Mouse (Mus musculus) intestine, embryonic 16.5 days (tissue): ENCODE results near the gene Sprn. TPM values are rescaled to one million over a fixed set of nuclear protein-coding genes. Genes with fewer than 3 reads are reported as not detected.

ENCODE experiments used
- ATAC-seq: fragments of 200-750 bp; cut with Nextera tagmentation; 2 replicates; pipeline ENCODE4 v1.8.0; 2017; ENCODE audit warnings: moderate TSS enrichment, moderate library complexity
- H3K27ac ChIP-seq: fragments of 300-500 bp; sonication (generic); 2 replicates; pipeline ENCODE4 v1.5.1; 2014; ENCODE audit warnings: mild to moderate bottlenecking, low read length
- H3K27me3 ChIP-seq: fragments of 300-500 bp; sonication (generic); replicated peaks from 2 replicates; pipeline ENCODE4 v1.6.1; 2014; ENCODE audit warnings: low read length, control low read depth, mixed read lengths; ENCODE audit not compliant: control insufficient read depth, insufficient read depth
- H3K36me3 ChIP-seq: fragments of 300-500 bp; sonication (generic); 2 replicates; pipeline ENCODE4 v1.6.1; 2014; ENCODE audit warnings: low read length, control low read depth; ENCODE audit not compliant: control insufficient read depth, insufficient read depth
- H3K4me1 ChIP-seq: fragments of 300-500 bp; sonication (generic); 2 replicates; pipeline ENCODE4 v1.6.1; 2014; ENCODE audit warnings: low read length, control low read depth, mixed read lengths; ENCODE audit not compliant: control insufficient read depth, insufficient read depth
- H3K4me2 ChIP-seq: fragments of 300-500 bp; sonication (generic); 2 replicates; pipeline ENCODE4 v1.6.1; 2014; ENCODE audit warnings: low read depth, low read length, control low read depth
- H3K4me3 ChIP-seq: fragments of 300-500 bp; sonication (generic); 2 replicates; pipeline ENCODE4 v1.5.1; 2014; ENCODE audit warnings: mild to moderate bottlenecking, low read length
- H3K9ac ChIP-seq: fragments of 300-500 bp; sonication (generic); 2 replicates; pipeline ENCODE4 v1.6.1; 2014; ENCODE audit warnings: low read depth, low read length
- H3K9me3 ChIP-seq: fragments of 300-500 bp; sonication (generic); 2 replicates; pipeline ENCODE4 v1.6.1; 2016; ENCODE audit warnings: low read length, control low read depth; ENCODE audit not compliant: control insufficient read depth
- WGBS: fragments of 180-500 bp; shearing (Covaris S2); extraction: QIAGEN DNeasy Blood & Tissue Kit; methylation state at CpG from one replicate; pipeline ENCODE4 v1.1.7; 2014; 5-methylcytosine and 5-hydroxymethylcytosine counted together
- polyA plus RNA-seq: library from polyadenylated mRNA; unstranded; fragments of >200 nt; fragmentation: Nextera tagmentation; extraction: Ambion mirVana; gene quantifications from 2 replicates; pipeline ENCODE4 v1.2.1, GENCODE M21; 2015

Sprn gene
- polyA plus RNA-seq, 1 experiment from 2014 or later: 0.89 TPM

DNA sequence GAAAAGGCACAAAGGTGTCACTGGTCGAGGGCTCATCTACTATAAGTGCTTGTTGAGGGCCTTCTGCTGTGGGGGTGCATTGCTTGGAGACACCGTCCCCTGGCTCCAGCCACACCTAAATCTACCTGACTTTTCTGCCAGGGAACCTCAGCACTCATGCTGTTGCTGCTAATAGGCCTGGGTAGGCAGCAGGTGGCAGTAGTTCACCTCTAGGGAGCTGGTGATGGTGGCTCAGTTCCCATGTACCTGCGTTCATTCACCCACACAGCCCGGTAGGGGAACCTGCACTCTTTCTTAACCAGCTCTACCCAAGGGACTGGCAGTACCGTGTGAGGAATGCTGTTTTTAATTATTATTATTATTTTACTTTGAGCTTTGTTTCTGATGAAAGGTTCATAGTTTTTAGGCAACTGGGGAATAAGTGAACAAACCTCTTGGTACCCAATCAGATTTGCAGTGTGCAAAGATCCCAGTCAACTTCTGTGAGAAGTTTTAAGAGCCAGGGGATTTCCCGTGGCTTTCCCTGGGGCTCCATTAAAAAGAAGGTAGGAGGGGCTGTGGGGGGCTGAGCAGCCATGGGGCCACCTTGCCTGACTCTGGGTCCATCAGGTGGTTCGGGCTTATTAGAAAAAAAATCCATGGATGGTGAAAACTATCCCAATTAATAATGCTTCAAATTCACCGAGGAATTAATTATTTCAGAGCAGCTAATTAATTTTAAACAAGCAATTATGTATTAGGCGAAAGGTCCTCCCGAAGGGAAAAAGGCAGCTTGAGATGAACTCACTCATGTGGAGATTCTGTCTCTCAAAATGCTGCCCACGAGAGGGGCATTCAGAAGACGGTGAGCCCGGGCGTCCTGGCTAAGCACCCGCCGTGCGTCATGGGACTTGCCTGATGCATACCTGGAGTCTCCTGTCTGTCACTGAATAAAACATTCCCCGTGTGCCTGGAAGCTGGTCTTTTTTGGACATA, 32.3 kb upstream of the Sprn start:
- Histone ChIP-seq H3K9ac (no peak overlapping the region), H3K4me3 (no peak overlapping the region), H3K4me1 (no peaks in the 10 kb centered on the region), H3K36me3 (no peaks in the 10 kb centered on the region), H3K9me3 (no peaks in the 10 kb centered on the region), H3K27me3 (peaks cover 3% of the 10 kb centered on the region; the same call in 1 of the 2 replicates), H3K4me2 (no peak overlapping the region), H3K27ac (no peak overlapping the region)
- WGBS: 63% methylated on average over 18 of the region's 18 CpGs
- ATAC-seq: no peak

GRCm38 (mm10) chr7:140184206-140184605, 29.5 kb upstream of the Sprn start:
- H3K4me2 ChIP-seq: no peak overlapping the region
- no peak overlapping the region for H3K4me3 ChIP-seq
- 74% methylated on average over 4 of the region's 4 CpGs for WGBS
- no peak for ATAC-seq
- no peaks in the 10 kb centered on the region for H3K36me3 ChIP-seq
- H3K4me1 ChIP-seq: no peaks in the 10 kb centered on the region
- no peak overlapping the region for H3K27ac ChIP-seq
- H3K9me3 ChIP-seq: no peaks in the 10 kb centered on the region
- no peak overlapping the region for H3K9ac ChIP-seq
- H3K27me3 ChIP-seq: peaks cover 3% of the 10 kb centered on the region; the same call in 1 of the 2 replicates

- Histone ChIP-seq H3K9ac (no peak overlapping the region), H3K27ac (no peak overlapping the region), H3K4me1 (no peaks in the 10 kb centered on the region), H3K4me2 (no peak overlapping the region), H3K4me3 (no peak overlapping the region), H3K36me3 (no peaks in the 10 kb centered on the region), H3K9me3 (no peaks in the 10 kb centered on the region), H3K27me3 (no peaks in the 10 kb centered on the region)
- no peak for ATAC-seq
- WGBS: 75% methylated on average over 2 of the region's 2 CpGs
Observed at GRCm38 (mm10) chr7:140180692-140181091, 26.0 kb upstream of the Sprn start.

GRCm38 (mm10) chr7:140179176-140179575, 24.5 kb upstream of the Sprn start:
- H3K4me3 ChIP-seq: no peak overlapping the region
- no peak overlapping the region for H3K4me2 ChIP-seq
- H3K36me3 ChIP-seq: no peaks in the 10 kb centered on the region
- WGBS: 88% methylated on average over 2 of the region's 2 CpGs
- no peaks in the 10 kb centered on the region for H3K9me3 ChIP-seq
- H3K4me1 ChIP-seq: no peaks in the 10 kb centered on the region
- H3K27me3 ChIP-seq: no peaks in the 10 kb centered on the region
- ATAC-seq: no peak
- H3K9ac ChIP-seq: no peak overlapping the region
- H3K27ac ChIP-seq: no peak overlapping the region

GRCm38 (mm10) chr7:140172936-140173335, 18.3 kb upstream of the Sprn start, which contains the start of gene Olfr523:
Gene Olfr523 (plus strand): TSS chr7:140173217.
- H3K36me3 ChIP-seq: no peaks in the 10 kb centered on the region
- no peak within 1 kb of the TSS for H3K4me2 ChIP-seq
- no peaks in the 10 kb centered on the region for H3K27me3 ChIP-seq
- ATAC-seq: no peak
- WGBS: 57% methylated on average over 1 of the region's 1 CpGs
- no peak within 1 kb of the TSS for H3K27ac ChIP-seq
- H3K9ac ChIP-seq: no peak within 1 kb of the TSS
- no peak within 1 kb of the TSS for H3K4me3 ChIP-seq
- H3K4me1 ChIP-seq: no peaks in the 10 kb centered on the region
- H3K9me3 ChIP-seq: no peaks in the 10 kb centered on the region

- no peak overlapping the region for H3K9ac ChIP-seq
- no peaks in the 10 kb centered on the region for H3K27me3 ChIP-seq
- no peak overlapping the region for H3K4me3 ChIP-seq
- H3K9me3 ChIP-seq: no peaks in the 10 kb centered on the region
- H3K4me2 ChIP-seq: no peak overlapping the region
- no peak overlapping the region for H3K27ac ChIP-seq
- ATAC-seq: no peak
- H3K4me1 ChIP-seq: no peaks in the 10 kb centered on the region
- WGBS: 96% methylated on average over 3 of the region's 3 CpGs
- H3K36me3 ChIP-seq: no peaks in the 10 kb centered on the region
Observed at GRCm38 (mm10) chr7:140170863-140171262, 16.2 kb upstream of the Sprn start.

DNA sequence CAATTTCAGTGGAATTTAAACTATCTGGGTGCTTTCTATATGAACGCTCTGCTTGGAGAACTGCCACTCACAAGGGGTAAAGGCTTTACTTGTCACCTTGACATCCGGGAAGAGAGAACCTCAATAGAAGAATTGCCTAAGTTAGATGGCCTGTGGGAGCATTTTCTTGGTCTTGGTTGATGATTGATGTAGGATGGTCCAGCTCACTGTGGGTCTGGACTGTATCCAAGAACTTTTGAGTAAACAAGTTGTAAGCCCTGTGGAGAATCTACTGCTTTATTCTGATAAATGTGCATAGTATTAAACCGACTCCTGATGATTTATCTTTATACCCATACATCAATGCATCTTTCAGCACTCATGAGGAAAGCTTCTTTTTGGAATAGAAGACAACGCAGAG, 14.7 kb upstream of the Sprn start:
- Histone ChIP-seq H3K9me3 (no peaks in the 10 kb centered on the region), H3K4me3 (no peak overlapping the region), H3K4me2 (no peak overlapping the region), H3K9ac (no peak overlapping the region), H3K36me3 (no peaks in the 10 kb centered on the region), H3K4me1 (no peaks in the 10 kb centered on the region), H3K27ac (no peak overlapping the region), H3K27me3 (no peaks in the 10 kb centered on the region)
- ATAC-seq: no peak
- WGBS: 58% methylated on average over 4 of the region's 4 CpGs

GRCm38 (mm10) chr7:140167950-140168349, 13.3 kb upstream of the Sprn start:
- Histone ChIP-seq H3K9me3 (no peaks in the 10 kb centered on the region), H3K27ac (no peak overlapping the region), H3K4me3 (no peak overlapping the region), H3K9ac (no peak overlapping the region), H3K4me1 (no peaks in the 10 kb centered on the region), H3K27me3 (no peaks in the 10 kb centered on the region), H3K4me2 (no peak overlapping the region), H3K36me3 (no peaks in the 10 kb centered on the region)
- WGBS: 67% methylated on average over 1 of the region's 1 CpGs
- ATAC-seq: no peak

DNA sequence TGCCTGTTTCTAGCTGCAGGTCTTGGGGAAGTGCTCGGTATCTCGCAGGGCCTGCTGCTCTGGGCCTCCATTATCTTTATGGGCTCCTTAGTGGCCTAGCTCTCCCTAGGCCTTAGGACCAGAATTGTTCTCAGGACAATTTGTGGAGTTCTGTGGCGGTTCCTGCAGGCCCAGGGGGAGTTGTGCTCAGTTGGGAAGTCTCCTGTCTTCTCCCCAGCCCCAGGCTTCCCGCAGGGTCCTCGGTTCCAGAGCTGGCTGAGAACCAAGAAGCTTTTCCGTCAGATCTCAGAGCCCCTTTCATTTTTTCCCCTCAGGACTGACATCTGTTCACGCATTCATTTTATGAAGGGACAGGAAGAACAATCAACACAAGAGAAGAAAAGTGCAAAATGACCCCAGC, 10.0 kb upstream of the Sprn start, which contains the start of gene Olfr522:
Gene Olfr522 (minus strand): TSS at position 101 of the 400 bp plus-strand sequence.
- no peak for ATAC-seq
- WGBS: 68% methylated on average over 7 of the region's 7 CpGs
- Histone ChIP-seq H3K4me1 (no peaks in the 10 kb centered on the region), H3K9ac (no peak within 1 kb of the TSS), H3K36me3 (no peaks in the 10 kb centered on the region), H3K27me3 (no peaks in the 10 kb centered on the region), H3K4me2 (no peak within 1 kb of the TSS), H3K27ac (no peak within 1 kb of the TSS), H3K4me3 (no peak within 1 kb of the TSS), H3K9me3 (no peaks in the 10 kb centered on the region)
